8 mouse cellular contexts compared by ENCODE assay signal in the genomic region with DNA sequence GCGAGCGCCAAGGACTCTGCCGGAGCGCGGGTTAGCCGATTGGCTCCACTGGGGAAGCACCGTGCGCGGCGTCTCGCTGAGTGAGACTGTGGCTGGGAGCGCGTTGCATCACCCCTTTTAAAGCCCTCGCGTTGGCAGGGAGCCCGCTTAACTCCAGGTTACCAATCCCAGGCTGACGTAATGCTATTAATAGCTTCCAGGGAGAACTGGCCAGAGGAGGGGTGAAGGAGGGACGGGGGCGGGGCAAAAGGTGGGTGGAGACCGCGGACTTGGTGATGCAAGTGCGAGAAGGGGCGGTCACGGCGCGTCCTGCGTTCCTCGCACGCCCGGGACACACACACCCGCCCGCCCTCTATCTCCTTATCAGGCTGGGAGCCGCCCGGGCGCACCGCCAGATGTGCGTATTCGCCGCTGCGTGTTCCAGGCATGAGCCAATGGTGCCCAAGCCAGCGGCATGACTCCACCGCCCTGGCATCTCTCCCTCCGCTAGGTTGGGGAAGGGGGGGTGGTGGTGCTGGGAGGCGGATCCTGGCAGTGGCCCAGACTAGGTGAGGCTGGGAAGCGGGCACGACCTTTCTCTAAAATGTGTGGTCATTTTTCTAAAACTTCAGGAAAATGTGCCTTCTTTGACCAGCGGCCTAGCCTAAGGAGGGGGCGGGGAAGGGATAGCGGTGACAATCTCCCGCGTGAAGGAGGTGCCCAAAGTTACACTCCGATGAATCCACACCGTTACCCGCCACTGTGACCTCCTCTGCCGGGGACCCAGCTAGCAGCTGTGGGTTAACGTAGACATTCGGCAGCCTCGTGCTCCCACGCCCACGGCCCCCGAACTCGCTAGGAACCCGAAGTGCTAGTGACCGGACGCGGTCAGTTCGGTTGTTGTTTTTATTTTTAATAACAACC. TPM values are rescaled to one million over a fixed set of nuclear protein-coding genes. Genes with fewer than 3 reads are reported as not detected.
DNase-seq lines count a peak whose midpoint lies in the region; ATAC-seq and TF ChIP-seq lines count a peak whose summit lies in the region.

No protein-coding gene starts in this region.

- peaks cover 0 to 6% of the 10 kb centered on the region in 2 experiments; a peak in 1 of 4 replicates for H3K4me1 ChIP-seq in MEL (ENCODE audit: control insufficient read depth in 1 of 2, insufficient read depth in 2 of 2, low read length in 2 of 2)
- H3K4me1 ChIP-seq in forebrain, embryonic 15.5 days: peaks cover 39% of the 10 kb centered on the region
- peaks cover 40% of the 10 kb centered on the region for H3K4me1 ChIP-seq in liver, postnatal 0 days (ENCODE audit: insufficient read depth)
- peaks cover 45% of the 10 kb centered on the region for H3K4me1 ChIP-seq in neural tube, embryonic 13.5 days (replicated peaks)

- peak; percentile 82 for ATAC-seq in forebrain, embryonic 15.5 days (replicated peaks)
- peak; percentile 92 for ATAC-seq in liver, postnatal 0 days
- peak; percentile 88 for ATAC-seq in neural tube, embryonic 13.5 days (ENCODE audit: low read depth)

- TF ChIP-seq EP300 in MEL (IDR thresholded peaks at IDR 0.05; ENCODE audit: low read depth in 1 of 2, low read length in 2 of 2): peak in 1 of 2 experiments; percentile 36; a peak in 2 of 4 replicates
- peak; percentile 34; the same call in 1 of the 2 replicates for TF ChIP-seq EP300 in liver, postnatal 0 days (IDR thresholded peaks at IDR 0.05; ENCODE audit: low read depth)

- H3K36me3 ChIP-seq in MEL (ENCODE audit: control insufficient read depth in 1 of 2, insufficient read depth in 2 of 2, low read length in 2 of 2): no peaks in the 10 kb centered on the region; a peak in 1 of 4 replicates
- no peaks in the 10 kb centered on the region for H3K36me3 ChIP-seq in forebrain, embryonic 15.5 days
- H3K36me3 ChIP-seq in liver, postnatal 0 days (replicated peaks; ENCODE audit: insufficient read depth, low read length): no peaks in the 10 kb centered on the region
- H3K36me3 ChIP-seq in neural tube, embryonic 13.5 days: no peaks in the 10 kb centered on the region

- H3K79me2 ChIP-seq in MEL (ENCODE audit: control insufficient read depth, insufficient read depth, low read length, poor library complexity): no peaks in the 10 kb centered on the region

- H3K4me2 ChIP-seq in forebrain, embryonic 15.5 days (replicated peaks): peak overlapping the region; percentile 97
- H3K4me2 ChIP-seq in liver, postnatal 0 days (ENCODE audit: low read depth, low read length): peak overlapping the region; percentile 98
- H3K4me2 ChIP-seq in neural tube, embryonic 13.5 days: peak overlapping the region; percentile 93

- TF ChIP-seq CTCF in MEL (IDR thresholded peaks at IDR 0.05 in 2 of 3, conservative IDR thresholded peaks at IDR 0.05 in 1 of 3; ENCODE audit: control insufficient read depth in 1 of 3, insufficient read depth in 1 of 3, low read depth in 2 of 3, low read length in 3 of 3, poor library complexity in 1 of 3, severe bottlenecking in 1 of 3): no peak
- TF ChIP-seq CTCF in liver, postnatal 0 days (IDR thresholded peaks at IDR 0.05; ENCODE audit: low read depth): no peak

- peak overlapping the region; percentile 10 for H3K27ac ChIP-seq in MEL (ENCODE audit: control insufficient read depth, low read depth, low read length)
- H3K27ac ChIP-seq in forebrain, embryonic 15.5 days (replicated peaks): no peak overlapping the region
- H3K27ac ChIP-seq in liver, postnatal 0 days (ENCODE audit: low read depth): peak overlapping the region; percentile 88
- H3K27ac ChIP-seq in neural tube, embryonic 13.5 days (replicated peaks): peak overlapping the region; percentile 25; the same call in 1 of the 2 replicates

- H3K4me3 ChIP-seq in MEL (ENCODE audit: control insufficient read depth in 1 of 2, insufficient read depth in 1 of 2, low read depth in 2 of 2, low read length in 2 of 2): peak overlapping the region; percentile 66 to 78
- H3K4me3 ChIP-seq in forebrain, embryonic 15.5 days: peak overlapping the region; percentile 50
- peak overlapping the region; percentile 73 for H3K4me3 ChIP-seq in liver, postnatal 0 days (ENCODE audit: low read depth, low read length)
- peak overlapping the region; percentile 46 for H3K4me3 ChIP-seq in neural tube, embryonic 13.5 days

- no peaks in the 10 kb centered on the region for H3K9me3 ChIP-seq in MEL (replicated peaks; ENCODE audit: insufficient read depth, low read length)
- no peaks in the 10 kb centered on the region for H3K9me3 ChIP-seq in forebrain, embryonic 15.5 days
- no peaks in the 10 kb centered on the region for H3K9me3 ChIP-seq in liver, postnatal 0 days (ENCODE audit: low read length)
- H3K9me3 ChIP-seq in neural tube, embryonic 13.5 days: no peaks in the 10 kb centered on the region

- peak overlapping the region; percentile 66 for H3K9ac ChIP-seq in MEL (ENCODE audit: control insufficient read depth, low read depth, low read length, poor library complexity, severe bottlenecking)
- peak overlapping the region; percentile 41 for H3K9ac ChIP-seq in forebrain, embryonic 15.5 days (replicated peaks)
- H3K9ac ChIP-seq in liver, postnatal 0 days (replicated peaks): peak overlapping the region; percentile 87
- peak overlapping the region; percentile 63 for H3K9ac ChIP-seq in neural tube, embryonic 13.5 days

- no peak for TF ChIP-seq RAD21 in MEL (IDR thresholded peaks at IDR 0.05; ENCODE audit: low read depth, low read length)

- WGBS in forebrain, embryonic 15.5 days: under 1% methylated on average over 66 of the region's 67 CpGs
- under 1% methylated on average over 66 of the region's 67 CpGs for WGBS in liver, postnatal 0 days (ENCODE audit: insufficient replicate concordance)
- WGBS in neural tube, embryonic 13.5 days: under 1% methylated on average over 67 of the region's 67 CpGs

- peak; percentile 63 to 77; a peak in 3 of 4 replicates for TF ChIP-seq POLR2A in MEL (IDR thresholded peaks at IDR 0.05; ENCODE audit: control insufficient read depth in 1 of 2, insufficient read depth in 1 of 2, low read depth in 1 of 2, low read length in 2 of 2, poor library complexity in 1 of 2)

- intact Hi-C loops in heart, postnatal 14 days (cut with DNase I): loop anchor here (2.0 to 5.0 kb wide), 2 partner anchors 39 to 89 kb away; no protein-coding TSS in a partner anchor

- peaks cover 5 to 10% of the 10 kb centered on the region in 2 experiments for H3K27me3 ChIP-seq in MEL (ENCODE audit: control insufficient read depth in 1 of 2, insufficient read depth in 2 of 2, low read length in 2 of 2)
- H3K27me3 ChIP-seq in forebrain, embryonic 15.5 days: peaks cover 90% of the 10 kb centered on the region
- H3K27me3 ChIP-seq in liver, postnatal 0 days (ENCODE audit: insufficient read depth, low read length): peaks cover 68% of the 10 kb centered on the region
- H3K27me3 ChIP-seq in neural tube, embryonic 13.5 days: peaks cover 98% of the 10 kb centered on the region

- DNase-seq in MEL (ENCODE audit: low read depth, low spot score): peak; percentile 98
- DNase-seq in cerebellum, adult 18-20 months: peak; percentile 79 to 88
- DNase-seq in heart, postnatal 14 days: peak; percentile 99
- DNase-seq in layer of hippocampus, adult 11-12 months (ENCODE audit: low spot score): peak; percentile 90
- peak; percentile 95 for DNase-seq in liver, postnatal 0 days
- DNase-seq in telencephalon, adult 2 months (ENCODE audit: low read depth, low spot score): peak; percentile 50

TF ChIP-seq in MEL, 35 proteins besides CTCF, POLR2A, EP300 and RAD21 (continues in another document):
- no peak for TF ChIP-seq ZNF384 (IDR thresholded peaks at IDR 0.05; ENCODE audit: low read depth, low read length)
- no peak for TF ChIP-seq NRF1 (IDR thresholded peaks at IDR 0.05; ENCODE audit: insufficient read depth, low read depth, low read length, poor library complexity, severe bottlenecking)
- TF ChIP-seq MAZ (IDR thresholded peaks at IDR 0.05; ENCODE audit: low read depth, low read length): peak; percentile 72; the same call in 1 of the 2 replicates
- no peak for TF ChIP-seq ELF1 (IDR thresholded peaks at IDR 0.05; ENCODE audit: low read depth, low read length)
- TF ChIP-seq JUND (IDR thresholded peaks at IDR 0.05; ENCODE audit: low read depth, low read length): no peak
- TF ChIP-seq ETS1 (IDR thresholded peaks at IDR 0.05; ENCODE audit: low read depth, low read length): peak; percentile 95
- 0 out of 2 replicates have a peak, but pooled peaks have one; percentile 3 for TF ChIP-seq RCOR1 (IDR thresholded peaks at IDR 0.05; ENCODE audit: low read depth, low read length)
- peak; percentile 71 for TF ChIP-seq SIN3A (IDR thresholded peaks at IDR 0.05; ENCODE audit: low read length)
- peak; percentile 92 for TF ChIP-seq TBP (IDR thresholded peaks at IDR 0.05; ENCODE audit: low read depth, low read length)
- peak; percentile 89; the same call in 1 of the 2 replicates for TF ChIP-seq MEF2A (IDR thresholded peaks at IDR 0.05; ENCODE audit: extremely low read depth, insufficient replicate concordance, low read depth, low read length, poor library complexity, severe bottlenecking)
- peak; percentile 55 for TF ChIP-seq NELFE (IDR thresholded peaks at IDR 0.05; ENCODE audit: low read depth, low read length)
- TF ChIP-seq BHLHE40 (IDR thresholded peaks at IDR 0.05; ENCODE audit: borderline replicate concordance, low read depth, low read length): peak; percentile 49; the same call in 1 of the 2 replicates
- TF ChIP-seq ZKSCAN1 (IDR thresholded peaks at IDR 0.05; ENCODE audit: low read depth, low read length): no peak
- TF ChIP-seq MYB (IDR thresholded peaks at IDR 0.05; ENCODE audit: low read depth, low read length): no peak
- TF ChIP-seq SMC3 (IDR thresholded peaks at IDR 0.05; ENCODE audit: low read depth, low read length): no peak

RNA-seq across cellular contexts. Expression of a gene that starts 18.8 kb away (rescaled TPM):
- total RNA-seq in MEL (2012; rRNA removed): not detected in 2 replicates
- polyA plus RNA-seq in MEL (2012; ENCODE audit: insufficient read depth in 1 of 2, insufficient read length in 2 of 2, low read depth in 1 of 2, low replicate concordance in 2 of 2, missing spikeins in 1 of 2): not detected
- not detected in 2 replicates for polyA plus RNA-seq in forebrain, embryonic 15.5 days (2015; fragmentation: Nextera tagmentation; extraction: Ambion mirVana)
- not detected for total RNA-seq in heart, postnatal 14 days (2021)
- polyA plus RNA-seq in liver, postnatal 0 days (2015; fragmentation: Nextera tagmentation; extraction: Ambion mirVana): not detected in 2 replicates
- not detected in 2 replicates for polyA plus RNA-seq in neural tube, embryonic 13.5 days (2015; fragmentation: Nextera tagmentation; extraction: Ambion mirVana)

RNA-seq across cellular contexts. Expression of a gene that starts 34.4 kb away (rescaled TPM):
- 0.46 and 2.5 TPM in 2 replicates for total RNA-seq in MEL (2012; rRNA removed)
- 1 to 10 TPM in 1 of 2 experiments, not detected in 1; 1.4 TPM for polyA plus RNA-seq in MEL (2012; ENCODE audit: insufficient read depth in 1 of 2, insufficient read length in 2 of 2, low read depth in 1 of 2, low replicate concordance in 2 of 2, missing spikeins in 1 of 2)
- 1.1 and 1.5 TPM in 2 replicates for polyA plus RNA-seq in forebrain, embryonic 15.5 days (2015; fragmentation: Nextera tagmentation; extraction: Ambion mirVana)
- 1 to 10 TPM; 4.5 to 9.5 TPM for total RNA-seq in heart, postnatal 14 days (2021)
- 1.00 and 1.3 TPM in 2 replicates for polyA plus RNA-seq in liver, postnatal 0 days (2015; fragmentation: Nextera tagmentation; extraction: Ambion mirVana)
- polyA plus RNA-seq in neural tube, embryonic 13.5 days (2015; fragmentation: Nextera tagmentation; extraction: Ambion mirVana): 2.0 and 2.2 TPM in 2 replicates
